Mouse (Mus musculus) MEL (cell line): ENCODE measurements at regions not wholly inside any gene's neighbourhood (a gene's known extent, or its start where the extent isn't known, plus 50 kb on each side); places are given as distances from the start of the nearest gene placed in this dataset.

ENCODE experiments used
- DNase-seq: peaks from one replicate; pipeline ENCODE4 v3.0.0; 2011; ENCODE audit warnings: low read depth, low spot score
- H3K27ac ChIP-seq: 2 replicates; pipeline ENCODE4 v1.5.1; 2012; ENCODE audit warnings: low read depth, mild to moderate bottlenecking, control low read depth, low read length, moderate library complexity; ENCODE audit not compliant: control insufficient read depth
- H3K27me3 ChIP-seq, 2 experiments: fragments of 150-350 bp in 1 of 2; sonication (generic) in 1 of 2; 2 replicates each; pipeline ENCODE4 v1.6.1; 2012; ENCODE audit warnings: low read length in 2 of 2, mild to moderate bottlenecking in 2 of 2, improper control_type of control experiment in 1 of 2, moderate library complexity in 1 of 2; ENCODE audit not compliant: insufficient read depth in 2 of 2, control insufficient read depth in 1 of 2
- H3K36me3 ChIP-seq, 2 experiments: 2 replicates each; pipeline ENCODE4 v1.6.1; 2012 to 2014; ENCODE audit warnings: low read length in 2 of 2, improper control_type of control experiment in 1 of 2, inconsistent platforms in 1 of 2, mild to moderate bottlenecking in 1 of 2; ENCODE audit not compliant: insufficient read depth in 2 of 2, control insufficient read depth in 1 of 2
- H3K4me1 ChIP-seq, 2 experiments: fragments of 150-350 bp in 1 of 2; sonication (generic) in 1 of 2; 2 replicates each; pipeline ENCODE4 v1.6.1; 2012; ENCODE audit warnings: low read length in 2 of 2, improper control_type of control experiment in 1 of 2, mild to moderate bottlenecking in 1 of 2; ENCODE audit not compliant: insufficient read depth in 2 of 2, control insufficient read depth in 1 of 2
- H3K4me3 ChIP-seq, 2 experiments: fragments of 150-350 bp in 1 of 2; sonication (generic) in 1 of 2; 2 replicates each; pipeline ENCODE4 v1.5.1; 2012; ENCODE audit warnings: low read depth in 2 of 2, low read length in 2 of 2, mild to moderate bottlenecking in 2 of 2, moderate library complexity in 2 of 2, control low read depth in 1 of 2, improper control_type of control experiment in 1 of 2; ENCODE audit not compliant: control insufficient read depth in 1 of 2, insufficient read depth in 1 of 2
- H3K79me2 ChIP-seq: 2 replicates; pipeline ENCODE4 v1.6.1; 2012; ENCODE audit warnings: mild to moderate bottlenecking, low read length, moderate library complexity; ENCODE audit not compliant: control insufficient read depth, poor library complexity, insufficient read depth
- H3K9ac ChIP-seq: 2 replicates; pipeline ENCODE4 v1.6.1; 2012; ENCODE audit warnings: low read depth, mild to moderate bottlenecking, control low read depth, low read length, moderate library complexity; ENCODE audit not compliant: control insufficient read depth, poor library complexity, severe bottlenecking
- H3K9me3 ChIP-seq: fragments of 150-350 bp; sonication (generic); replicated peaks from 2 replicates; pipeline ENCODE4 v1.6.1; 2012; ENCODE audit warnings: mild to moderate bottlenecking, low read length, improper control_type of control experiment, moderate library complexity; ENCODE audit not compliant: insufficient read depth
- CHD2 ChIP-seq: IDR thresholded peaks from 2 replicates; pipeline ENCODE4 v1.6.1; 2011; ENCODE audit warnings: low read length, improper control_type of control experiment
- E2F4 ChIP-seq: IDR thresholded peaks from 2 replicates; pipeline ENCODE4 v1.6.1; 2011; ENCODE audit warnings: low read depth, low read length, improper control_type of control experiment, borderline replicate concordance
- EP300 ChIP-seq, 2 experiments: IDR thresholded peaks; 2 replicates each; pipeline ENCODE4 v1.6.1; 2011; ENCODE audit warnings: improper control_type of control experiment in 2 of 2, low read length in 2 of 2, low read depth in 1 of 2, mild to moderate bottlenecking in 1 of 2
- GATA1 ChIP-seq: IDR thresholded peaks from 2 replicates; pipeline ENCODE4 v1.6.1; 2011; ENCODE audit warnings: low read depth, low read length, improper control_type of control experiment
- JUND ChIP-seq: IDR thresholded peaks from 2 replicates; pipeline ENCODE4 v1.6.1; 2011; ENCODE audit warnings: low read depth, mild to moderate bottlenecking, improper control_type of control experiment, low read length
- KAT2A ChIP-seq: conservative IDR thresholded peaks from 2 replicates; pipeline ENCODE4 v1.6.1; 2012; ENCODE audit warnings: low read depth, low read length, improper control_type of control experiment, inconsistent platforms
- MAX ChIP-seq: IDR thresholded peaks from 2 replicates; pipeline ENCODE4 v1.6.1; 2011; ENCODE audit warnings: low read length, improper control_type of control experiment
- MEF2A ChIP-seq: IDR thresholded peaks from 2 replicates; pipeline ENCODE4 v1.6.1; 2014; ENCODE audit warnings: low read depth, mild to moderate bottlenecking, inconsistent platforms, low read length, improper control_type of control experiment; ENCODE audit not compliant: poor library complexity, insufficient replicate concordance, severe bottlenecking; ENCODE audit errors: extremely low read depth
- MYB ChIP-seq: IDR thresholded peaks from 2 replicates; pipeline ENCODE4 v1.6.1; 2011; ENCODE audit warnings: mild to moderate bottlenecking, low read depth, low read length, improper control_type of control experiment
- MYC ChIP-seq: IDR thresholded peaks from 2 replicates; pipeline ENCODE4 v1.6.1; 2011; ENCODE audit warnings: low read depth, mild to moderate bottlenecking, low read length, improper control_type of control experiment, moderate library complexity
- NELFE ChIP-seq: IDR thresholded peaks from 2 replicates; pipeline ENCODE4 v1.6.1; 2011; ENCODE audit warnings: low read depth, low read length, improper control_type of control experiment
- NRF1 ChIP-seq: IDR thresholded peaks from 2 replicates; pipeline ENCODE4 v1.6.1; 2014; ENCODE audit warnings: low read depth, mild to moderate bottlenecking, inconsistent platforms, low read length, improper control_type of control experiment, moderate library complexity; ENCODE audit not compliant: poor library complexity, insufficient read depth, severe bottlenecking
- POLR2A ChIP-seq, 2 experiments: IDR thresholded peaks; 2 replicates each; pipeline ENCODE4 v1.6.1; 2011 to 2012; ENCODE audit warnings: low read length in 2 of 2, mild to moderate bottlenecking in 2 of 2, control low read depth in 1 of 2, improper control_type of control experiment in 1 of 2, low read depth in 1 of 2, moderate library complexity in 1 of 2; ENCODE audit not compliant: control insufficient read depth in 1 of 2, insufficient read depth in 1 of 2, poor library complexity in 1 of 2
- POLR2AphosphoS5 ChIP-seq: IDR thresholded peaks from 2 replicates; pipeline ENCODE4 v1.6.1; 2012; ENCODE audit warnings: low read depth, borderline replicate concordance, mild to moderate bottlenecking, inconsistent platforms, low read length, moderate library complexity, mixed read lengths
- SIN3A ChIP-seq: IDR thresholded peaks from 2 replicates; pipeline ENCODE4 v1.6.1; 2012; ENCODE audit warnings: low read length, improper control_type of control experiment, inconsistent platforms
- SMC3 ChIP-seq: IDR thresholded peaks from 2 replicates; pipeline ENCODE4 v1.6.1; 2011; ENCODE audit warnings: low read depth, low read length, improper control_type of control experiment
- TAL1 ChIP-seq: IDR thresholded peaks from 2 replicates; pipeline ENCODE4 v1.6.1; 2012; ENCODE audit warnings: mild to moderate bottlenecking, inconsistent platforms, low read length, moderate library complexity, mixed read lengths
- TBP ChIP-seq: IDR thresholded peaks from 2 replicates; pipeline ENCODE4 v1.8.0; 2011; ENCODE audit warnings: low read depth, low read length, improper control_type of control experiment
- TCF12 ChIP-seq: IDR thresholded peaks from 2 replicates; pipeline ENCODE4 v1.6.1; 2014; ENCODE audit warnings: low read depth, mild to moderate bottlenecking, inconsistent platforms, low read length, improper control_type of control experiment, moderate library complexity
- UBTF ChIP-seq: IDR thresholded peaks from 2 replicates; pipeline ENCODE4 v1.6.1; 2012; ENCODE audit warnings: low read depth, mild to moderate bottlenecking, inconsistent platforms, low read length, improper control_type of control experiment, moderate library complexity, borderline replicate concordance; ENCODE audit not compliant: insufficient read depth
- USF1 ChIP-seq: IDR thresholded peaks from 2 replicates; pipeline ENCODE4 v1.6.1; 2014; ENCODE audit warnings: low read depth, mild to moderate bottlenecking, inconsistent platforms, low read length, improper control_type of control experiment, moderate library complexity
- USF2 ChIP-seq, 2 experiments: IDR thresholded peaks; 2 replicates each; pipeline ENCODE4 v1.6.1; 2011 to 2012; ENCODE audit warnings: improper control_type of control experiment in 2 of 2, low read length in 2 of 2, borderline replicate concordance in 1 of 2, inconsistent platforms in 1 of 2, low read depth in 1 of 2, mild to moderate bottlenecking in 1 of 2; ENCODE audit not compliant: insufficient read depth in 1 of 2
- ZKSCAN1 ChIP-seq: IDR thresholded peaks from 2 replicates; pipeline ENCODE4 v1.6.1; 2012; ENCODE audit warnings: low read depth, mild to moderate bottlenecking, inconsistent platforms, low read length, improper control_type of control experiment, moderate library complexity
- ZMIZ1 ChIP-seq: IDR thresholded peaks from 2 replicates; pipeline ENCODE4 v1.6.1; 2012; ENCODE audit warnings: low read depth, mild to moderate bottlenecking, inconsistent platforms, low read length, improper control_type of control experiment, moderate library complexity

GRCm38 (mm10) chr14:67153621-67154020, 1144.6 kb upstream of the Gulo start:
- Histone ChIP-seq H3K9me3 (no peaks in the 10 kb centered on the region), H3K4me3 (no peak overlapping the region), H3K79me2 (no peaks in the 10 kb centered on the region), H3K27me3 (no peaks in the 10 kb centered on the region), H3K9ac (no peak overlapping the region), H3K36me3 (no peaks in the 10 kb centered on the region), H3K4me1 (no peaks in the 10 kb centered on the region), H3K27ac (no peak overlapping the region)
- DNase-seq, result no peak
- TF ChIP-seq USF2 (IDR thresholded peaks at IDR 0.05; ENCODE audit: borderline replicate concordance in 1 of 2, insufficient read depth in 1 of 2, low read depth in 1 of 2, low read length in 2 of 2) (no peak), GATA1 (no peak), ZKSCAN1 (no peak), TCF12 (no peak), MYC (no peak), NRF1 (no peak), TBP (no peak), USF1 (no peak), MAX (no peak), SIN3A (no peak), MYB (no peak), POLR2AphosphoS5 (no peak), E2F4 (no peak)

- no peak overlapping the region for H3K4me3 ChIP-seq
- no peaks in the 10 kb centered on the region for H3K27me3 ChIP-seq
- no peak for DNase-seq
- TF ChIP-seq MEF2A, result no peak
- no peak for TF ChIP-seq TAL1
- TF ChIP-seq SMC3, result no peak
- TF ChIP-seq POLR2A (IDR thresholded peaks at IDR 0.05; ENCODE audit: control insufficient read depth in 1 of 2, insufficient read depth in 1 of 2, low read depth in 1 of 2, low read length in 2 of 2, poor library complexity in 1 of 2), result no peak
- TF ChIP-seq JUND, result no peak
- TF ChIP-seq NELFE, result no peak
- no peak for TF ChIP-seq EP300 (IDR thresholded peaks at IDR 0.05; ENCODE audit: low read depth in 1 of 2, low read length in 2 of 2)
- TF ChIP-seq USF2 (IDR thresholded peaks at IDR 0.05; ENCODE audit: borderline replicate concordance in 1 of 2, insufficient read depth in 1 of 2, low read depth in 1 of 2, low read length in 2 of 2), result no peak
- TF ChIP-seq UBTF, result no peak
- TF ChIP-seq KAT2A, result no peak
- TF ChIP-seq ZMIZ1, result no peak
- no peak for TF ChIP-seq CHD2
- TF ChIP-seq, all 39 proteins: peak for 0
- Histone ChIP-seq H3K9ac (no peak overlapping the region), H3K27ac (no peak overlapping the region), H3K79me2 (no peaks in the 10 kb centered on the region), H3K9me3 (no peaks in the 10 kb centered on the region), H3K36me3 (no peaks in the 10 kb centered on the region), H3K4me1 (no peaks in the 10 kb centered on the region)
Measured at GRCm38 (mm10) chr14:67149961-67150471, 1141.0 kb upstream of the Gulo start.
